Mouse (Mus musculus): ENCODE measurements around the gene Tmem181a.
"Not testable (repeated sequence)": the region's sequence is repeated elsewhere in the genome, so short reads cannot be mapped to it uniquely, and the experiment has no call there.

- TF ChIP-seq POLR2A (IDR thresholded peaks at IDR 0.05; ENCODE audit: low read depth, low read length); CTCF (IDR thresholded peaks at IDR 0.05; ENCODE audit: extremely low read depth, insufficient read depth, insufficient read length, insufficient replicate concordance): not testable (repeated sequence)
These were observed 24.0 kb upstream of the Tmem181a start for GRCm38 (mm10) chr17:6232633-6233032.

All from spleen, adult 2 months (tissue).